ENCODE assay signal across 25 mouse cellular contexts in the genomic region with DNA sequence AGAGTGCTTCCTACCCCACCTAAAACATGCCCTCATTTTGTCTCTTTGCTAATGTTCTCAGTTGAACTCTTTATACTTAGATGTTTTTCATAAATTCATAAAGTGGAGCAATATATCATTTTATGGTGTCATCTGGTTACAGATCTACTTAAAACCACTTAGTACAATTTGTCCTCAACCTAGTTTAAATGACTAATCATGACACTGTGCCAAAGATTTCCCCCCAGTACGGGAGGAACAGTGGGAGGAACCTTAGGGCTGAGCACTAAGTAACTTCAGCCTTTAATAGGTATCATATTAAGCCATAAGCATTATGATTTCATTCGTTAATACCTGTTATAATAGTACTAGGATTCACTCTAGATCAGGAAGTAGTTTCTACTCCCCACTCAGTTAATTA. TPM values are rescaled to one million over a fixed set of nuclear protein-coding genes. Genes with fewer than 3 reads are reported as not detected.
A peak's percentile ranks its signal among the peaks of the same experiment; 100 is the strongest.
DNase-seq lines count a peak whose midpoint lies in the region; ATAC-seq and TF ChIP-seq lines count a peak whose summit lies in the region.
"Had no signal": no experiment of that assay in that cellular context is flagged by ENCODE, and none has a peak within 500 bp of the region (broad histone marks: within the 10 kb centered on the region; RNA-seq: fewer than 3 reads in every experiment).

No protein-coding gene starts in this region.

- H3K36me3 ChIP-seq in midbrain, embryonic 11.5 days (ENCODE audit: control insufficient read depth, insufficient read depth, low read length) = no peaks in the 10 kb centered on the region
- no peaks in the 10 kb centered on the region for H3K36me3 ChIP-seq in midbrain, embryonic 16.5 days (ENCODE audit: control insufficient read depth, insufficient read depth, low read length)
- H3K36me3 ChIP-seq in MEL (ENCODE audit: control insufficient read depth in 1 of 2, insufficient read depth in 2 of 2, low read length in 2 of 2) = no peaks in the 10 kb centered on the region
- H3K36me3 ChIP-seq in small intestine, adult 2 months (ENCODE audit: control insufficient read depth, insufficient read depth, low read length) = no peaks in the 10 kb centered on the region
- no peaks in the 10 kb centered on the region for H3K36me3 ChIP-seq in forebrain, embryonic 11.5 days (ENCODE audit: control insufficient read depth, insufficient read depth, low read length)
- H3K36me3 ChIP-seq: embryonic facial prominence, embryonic 10.5 days; embryonic facial prominence, embryonic 12.5 days; forebrain, embryonic 12.5 days; G1E had no signal

- 68% methylated on average over 2 of the region's 2 CpGs for WGBS in midbrain, embryonic 11.5 days
- WGBS in midbrain, embryonic 16.5 days = 82% methylated on average over 2 of the region's 2 CpGs
- WGBS in small intestine, adult 2 months = 30% methylated on average over 2 of the region's 2 CpGs
- 75% methylated on average over 2 of the region's 2 CpGs for WGBS in forebrain, embryonic 11.5 days

- TF ChIP-seq CTCF in MEL (IDR thresholded peaks at IDR 0.05 in 2 of 3, conservative IDR thresholded peaks at IDR 0.05 in 1 of 3; ENCODE audit: control insufficient read depth in 1 of 3, insufficient read depth in 1 of 3, low read depth in 2 of 3, low read length in 3 of 3, poor library complexity in 1 of 3, severe bottlenecking in 1 of 3) = no peak
- TF ChIP-seq CTCF in small intestine, adult 2 months (IDR thresholded peaks at IDR 0.05; ENCODE audit: extremely low read depth, insufficient read length, insufficient replicate concordance, low read depth, low read length) = no peak

- H3K9me3 ChIP-seq in midbrain, embryonic 11.5 days (ENCODE audit: control insufficient read depth, low read length) = no peaks in the 10 kb centered on the region
- H3K9me3 ChIP-seq in midbrain, embryonic 16.5 days (replicated peaks; ENCODE audit: control insufficient read depth, low read length, poor library complexity, severe bottlenecking) = no peaks in the 10 kb centered on the region
- H3K9me3 ChIP-seq in MEL (replicated peaks; ENCODE audit: insufficient read depth, low read length) = no peaks in the 10 kb centered on the region
- H3K9me3 ChIP-seq in forebrain, embryonic 11.5 days (ENCODE audit: control insufficient read depth, low read length) = no peaks in the 10 kb centered on the region
- H3K9me3 ChIP-seq: embryonic facial prominence, embryonic 10.5 days; embryonic facial prominence, embryonic 12.5 days; forebrain, embryonic 12.5 days; G1E had no signal

- no peak overlapping the region for H3K27ac ChIP-seq in midbrain, embryonic 11.5 days (ENCODE audit: low read depth, low read length)
- H3K27ac ChIP-seq in midbrain, embryonic 16.5 days (ENCODE audit: low read length) = no peak overlapping the region
- no peak overlapping the region for H3K27ac ChIP-seq in MEL (ENCODE audit: control insufficient read depth, low read depth, low read length)
- H3K27ac ChIP-seq in small intestine, adult 2 months (ENCODE audit: insufficient read depth, low read depth, low read length) = 0 out of 2 replicates have a peak overlapping the region, but pooled peaks have one; percentile 39
- no peak overlapping the region for H3K27ac ChIP-seq in forebrain, embryonic 11.5 days (ENCODE audit: low read depth, low read length)
- H3K27ac ChIP-seq: embryonic facial prominence, embryonic 10.5 days; embryonic facial prominence, embryonic 12.5 days; forebrain, embryonic 12.5 days had no signal

- H3K79me2 ChIP-seq in MEL (ENCODE audit: control insufficient read depth, insufficient read depth, low read length, poor library complexity) = no peaks in the 10 kb centered on the region

- no peak for TF ChIP-seq POLR2A in MEL (IDR thresholded peaks at IDR 0.05; ENCODE audit: control insufficient read depth in 1 of 2, insufficient read depth in 1 of 2, low read depth in 1 of 2, low read length in 2 of 2, poor library complexity in 1 of 2)
- TF ChIP-seq POLR2A in small intestine, adult 2 months (IDR thresholded peaks at IDR 0.05; ENCODE audit: low read depth, low read length) = no peak

- no peaks in the 10 kb centered on the region for H3K27me3 ChIP-seq in midbrain, embryonic 11.5 days (ENCODE audit: control insufficient read depth, insufficient read depth, low read length)
- no peaks in the 10 kb centered on the region for H3K27me3 ChIP-seq in midbrain, embryonic 16.5 days (ENCODE audit: control insufficient read depth, insufficient read depth, low read depth, low read length)
- H3K27me3 ChIP-seq in MEL (ENCODE audit: control insufficient read depth in 1 of 2, insufficient read depth in 2 of 2, low read length in 2 of 2) = no peaks in the 10 kb centered on the region
- H3K27me3 ChIP-seq in small intestine, adult 2 months (ENCODE audit: control insufficient read depth, insufficient read depth, low read length) = no peaks in the 10 kb centered on the region
- no peaks in the 10 kb centered on the region for H3K27me3 ChIP-seq in forebrain, embryonic 11.5 days (ENCODE audit: control insufficient read depth, insufficient read depth, low read length)
- H3K27me3 ChIP-seq: CH12.LX; embryonic facial prominence, embryonic 12.5 days; forebrain, embryonic 12.5 days had no signal

- DNase-seq in heart, adult 11 months = peak; percentile 25
- no peak for DNase-seq in heart, postnatal 36 days
- peak; percentile 0 for DNase-seq in midbrain, embryonic 11.5 days (ENCODE audit: low spot score, missing footprints)
- DNase-seq in MEL (ENCODE audit: low read depth, low spot score) = peak; percentile 17
- no peak for DNase-seq in forebrain, embryonic 11.5 days (ENCODE audit: low spot score)
- no peak for DNase-seq in cerebellum, postnatal 10 days
- DNase-seq: adrenal gland, postnatal 10 days; adrenal gland, postnatal 25 days; B cell, adult 2 months; cerebellum, adult 11 months; cerebellum, adult 18-20 months; cerebellum, adult 8-10 months; cerebellum, adult 9-11 months; cerebellum, postnatal 25 days had no signal

- H3K4me3 ChIP-seq in midbrain, embryonic 11.5 days (ENCODE audit: low read depth, low read length) = no peak overlapping the region
- H3K4me3 ChIP-seq in midbrain, embryonic 16.5 days (ENCODE audit: low read depth, low read length) = no peak overlapping the region
- no peak overlapping the region for H3K4me3 ChIP-seq in MEL (ENCODE audit: control insufficient read depth in 1 of 2, insufficient read depth in 1 of 2, low read depth in 2 of 2, low read length in 2 of 2)
- H3K4me3 ChIP-seq in small intestine, adult 2 months (ENCODE audit: low read depth, low read length) = no peak overlapping the region
- no peak overlapping the region for H3K4me3 ChIP-seq in forebrain, embryonic 11.5 days (ENCODE audit: low read depth, low read length)
- H3K4me3 ChIP-seq: embryonic facial prominence, embryonic 10.5 days; embryonic facial prominence, embryonic 12.5 days; forebrain, embryonic 12.5 days had no signal

- intact Hi-C loops in heart, postnatal 36 days (cut with DNase I) = no loop called here

- H3K9ac ChIP-seq in midbrain, embryonic 11.5 days (ENCODE audit: low read length) = no peak overlapping the region
- no peak overlapping the region for H3K9ac ChIP-seq in midbrain, embryonic 16.5 days (ENCODE audit: low read depth, low read length)
- no peak overlapping the region for H3K9ac ChIP-seq in MEL (ENCODE audit: control insufficient read depth, low read depth, low read length, poor library complexity, severe bottlenecking)
- H3K9ac ChIP-seq in forebrain, embryonic 11.5 days (ENCODE audit: low read length) = no peak overlapping the region
- H3K9ac ChIP-seq: embryonic facial prominence, embryonic 12.5 days; forebrain, embryonic 12.5 days had no signal

- no peak overlapping the region for H3K4me2 ChIP-seq in midbrain, embryonic 11.5 days
- H3K4me2 ChIP-seq in midbrain, embryonic 16.5 days (ENCODE audit: low read length) = no peak overlapping the region
- H3K4me2 ChIP-seq in forebrain, embryonic 11.5 days (ENCODE audit: low read depth, low read length, severe bottlenecking) = no peak overlapping the region
- H3K4me2 ChIP-seq: embryonic facial prominence, embryonic 12.5 days; forebrain, embryonic 12.5 days had no signal

- TF ChIP-seq RAD21 in MEL (IDR thresholded peaks at IDR 0.05; ENCODE audit: low read depth, low read length) = no peak

- no peak for TF ChIP-seq EP300 in MEL (IDR thresholded peaks at IDR 0.05; ENCODE audit: low read depth in 1 of 2, low read length in 2 of 2)

- no peaks in the 10 kb centered on the region for H3K4me1 ChIP-seq in midbrain, embryonic 11.5 days (ENCODE audit: control insufficient read depth, insufficient read depth, low read length)
- no peaks in the 10 kb centered on the region for H3K4me1 ChIP-seq in midbrain, embryonic 16.5 days (ENCODE audit: control insufficient read depth, insufficient read depth, low read length)
- H3K4me1 ChIP-seq in MEL (ENCODE audit: control insufficient read depth in 1 of 2, insufficient read depth in 2 of 2, low read length in 2 of 2) = peaks cover 0 to 3% of the 10 kb centered on the region in 2 experiments; a peak in 2 of 4 replicates
- peaks cover 18% of the 10 kb centered on the region; the same call in 1 of the 2 replicates for H3K4me1 ChIP-seq in small intestine, adult 2 months (ENCODE audit: control insufficient read depth, insufficient read depth, insufficient read length, low read length)
- no peaks in the 10 kb centered on the region for H3K4me1 ChIP-seq in forebrain, embryonic 11.5 days (replicated peaks; ENCODE audit: control insufficient read depth, insufficient read depth, low read length)
- H3K4me1 ChIP-seq: embryonic facial prominence, embryonic 10.5 days; embryonic facial prominence, embryonic 12.5 days; forebrain, embryonic 12.5 days had no signal

- ATAC-seq in midbrain, embryonic 11.5 days (ENCODE audit: low FRiP score) = no peak
- ATAC-seq in midbrain, embryonic 16.5 days = no peak
- no peak for ATAC-seq in forebrain, embryonic 11.5 days (replicated peaks; ENCODE audit: low FRiP score)
- ATAC-seq: CD4-positive, CD25-positive, alpha-beta regulatory T cell, adult 4 months; forebrain, embryonic 14.5 days; forebrain, embryonic 16.5 days had no signal

TF ChIP-seq in MEL, 35 proteins besides CTCF, POLR2A, EP300 and RAD21 (continues in another document):
- TF ChIP-seq MXI1 (IDR thresholded peaks at IDR 0.05; ENCODE audit: low read depth, low read length) (no peak), ELF1 (IDR thresholded peaks at IDR 0.05; ENCODE audit: low read depth, low read length) (no peak), TAL1 (IDR thresholded peaks at IDR 0.05; ENCODE audit: low read length) (no peak), CHD1 (IDR thresholded peaks at IDR 0.05; ENCODE audit: low read depth, low read length) (no peak), HCFC1 (IDR thresholded peaks at IDR 0.05; ENCODE audit: low read depth, low read length) (no peak), POLR2AphosphoS2 (IDR thresholded peaks at IDR 0.05; ENCODE audit: low read length) (no peak)

RNA-seq across cellular contexts. Expression of a gene that starts 17.6 kb away (rescaled TPM):
- total RNA-seq in heart, postnatal 36 days (2021) = under 1 TPM; 0.43 to 0.64 TPM
- polyA plus RNA-seq in midbrain, embryonic 11.5 days (2014; fragmentation: Nextera tagmentation; extraction: Ambion mirVana) = 0.08 and 0.27 TPM in 2 replicates
- not detected in 2 replicates for polyA plus RNA-seq in midbrain, embryonic 16.5 days (2015; fragmentation: Nextera tagmentation; extraction: Ambion mirVana)
- not detected in 2 replicates for total RNA-seq in MEL (2012; rRNA removed)
- polyA plus RNA-seq in MEL (2012; ENCODE audit: insufficient read depth in 1 of 2, insufficient read length in 2 of 2, low read depth in 1 of 2, low replicate concordance in 2 of 2, missing spikeins in 1 of 2) = not detected
- polyA plus RNA-seq in small intestine, adult 2 months (2012; rRNA removed) = 8.2 and 10.2 TPM in 2 replicates
- not detected in 2 replicates for polyA plus RNA-seq in forebrain, embryonic 11.5 days (2014; fragmentation: Nextera tagmentation; extraction: Ambion mirVana)
- total RNA-seq: CH12.LX, G1E had no signal
- polyA plus RNA-seq: CD4-positive, CD25-positive, alpha-beta regulatory T cell, adult 4 months; embryonic facial prominence, embryonic 10.5 days; embryonic facial prominence, embryonic 12.5 days; embryonic facial prominence, embryonic 14.5 days; forebrain, embryonic 12.5 days; G1E had no signal

Comparison
In these comparisons a context has a peak if more than half of its experiments do, and no peak if none do; other contexts are left out.
1. DNase-seq: peak in heart, adult 11 months (single experiment), midbrain, embryonic 11.5 days (single experiment) and MEL (single experiment); none in heart, postnatal 36 days (0 of 2), forebrain, embryonic 11.5 days (single experiment) and cerebellum, postnatal 10 days (0 of 2).